9 mouse cellular contexts compared by ENCODE assay signal in genomic region chr10:59909357-59909847, GRCm38 (mm10). TPM values are rescaled to one million over a fixed set of nuclear protein-coding genes. Genes with fewer than 3 reads are reported as not detected.
A peak's percentile ranks its signal among the peaks of the same experiment; 100 is the strongest.
DNase-seq lines count a peak whose midpoint lies in the region; ATAC-seq lines count a peak whose summit lies in the region.
"Had no signal": no experiment of that assay in that cellular context is flagged by ENCODE, and none has a peak within 500 bp of the region (broad histone marks: within the 10 kb centered on the region; RNA-seq: fewer than 3 reads in every experiment).

No protein-coding gene starts in this region.

- no peaks in the 10 kb centered on the region for H3K36me3 ChIP-seq in heart, embryonic 10.5 days
- H3K36me3 ChIP-seq: G1E had no signal

- no peaks in the 10 kb centered on the region for H3K9me3 ChIP-seq in heart, embryonic 10.5 days
- H3K9me3 ChIP-seq: G1E had no signal

- DNase-seq in gastrocnemius, postnatal 10 days = peak; percentile 49
- DNase-seq in gastrocnemius, adult 18-20 months (ENCODE audit: low spot score) = no peak
- DNase-seq in heart, embryonic 10.5 days (ENCODE audit: low spot score) = no peak
- DNase-seq in kidney, adult 9 months = peak; percentile 73
- peak; percentile 48 for DNase-seq in lung, postnatal 25 days (ENCODE audit: low spot score)
- no peak for DNase-seq in right cerebral cortex, postnatal 4 days

- peak overlapping the region; percentile 25 for H3K4me3 ChIP-seq in heart, embryonic 10.5 days

- H3K27ac ChIP-seq in heart, embryonic 10.5 days = peak overlapping the region; percentile 91

- H3K27me3 ChIP-seq in heart, embryonic 10.5 days (ENCODE audit: insufficient read depth, poor library complexity, severe bottlenecking) = peaks cover 11% of the 10 kb centered on the region; the same call in 1 of the 2 replicates

- 4% methylated on average over 14 of the region's 14 CpGs for WGBS in heart, embryonic 10.5 days

- peak; percentile 40 for ATAC-seq in common myeloid progenitor, adult 5-6 weeks (replicated peaks; ENCODE audit: low read depth, poor library complexity, severe bottlenecking)
- no peak for ATAC-seq in erythroid progenitor cell, adult 5-6 weeks (replicated peaks; ENCODE audit: low FRiP score, poor library complexity, severe bottlenecking)

- H3K4me1 ChIP-seq in heart, embryonic 10.5 days = peaks cover 46% of the 10 kb centered on the region

RNA-seq across cellular contexts. Expression of gene Dnajb12, which starts 30.0 kb away (rescaled TPM):
- 10 to 100 TPM; 44.0 to 44.9 TPM for total RNA-seq in gastrocnemius, postnatal 10 days (2021)
- total RNA-seq in gastrocnemius, adult 18-20 months (2021) = 10 to 100 TPM; 73.4 to 80.1 TPM
- 22.7 and 23.9 TPM in 2 replicates for total RNA-seq in common myeloid progenitor, adult 5-6 weeks (2017)
- polyA plus RNA-seq in heart, embryonic 10.5 days (2016; fragmentation: Nextera tagmentation; extraction: Ambion mirVana) = 28.8 and 32.0 TPM in 2 replicates
- 27.2 and 34.2 TPM in 2 replicates for total RNA-seq in erythroid progenitor cell, adult 5-6 weeks (2015; ENCODE audit: low replicate concordance)
- total RNA-seq in erythroid progenitor cell, adult 5-6 weeks (2017; ENCODE audit: low replicate concordance) = 30.4 and 32.7 TPM in 2 replicates

RNA-seq across cellular contexts. Expression of gene Ddit4, which starts 42.2 kb away (rescaled TPM):
- 10 to 100 TPM; 14.2 to 39.1 TPM for total RNA-seq in gastrocnemius, postnatal 10 days (2021)
- total RNA-seq in gastrocnemius, adult 18-20 months (2021) = 100 to 1,000 TPM in 1 of 2 experiments, 1 to 10 TPM in 1; 8.1 to 202 TPM
- total RNA-seq in common myeloid progenitor, adult 5-6 weeks (2017) = 1.4 and 4.2 TPM in 2 replicates
- polyA plus RNA-seq in heart, embryonic 10.5 days (2016; fragmentation: Nextera tagmentation; extraction: Ambion mirVana) = 17.6 and 32.8 TPM in 2 replicates
- total RNA-seq in erythroid progenitor cell, adult 5-6 weeks (2015; ENCODE audit: low replicate concordance) = 0.72 and 3.8 TPM in 2 replicates
- total RNA-seq in erythroid progenitor cell, adult 5-6 weeks (2017; ENCODE audit: low replicate concordance) = 1.9 TPM in 1 of 2 replicates, not detected in the other

Comparison
In these comparisons a context has a peak if more than half of its experiments do, and no peak if none do; other contexts are left out.
1. DNase-seq: peak in gastrocnemius, postnatal 10 days (single experiment), kidney, adult 9 months (single experiment) and lung, postnatal 25 days (single experiment); none in gastrocnemius, adult 18-20 months (single experiment), heart, embryonic 10.5 days (single experiment) and right cerebral cortex, postnatal 4 days (single experiment).